Mouse (Mus musculus) brain, embryonic 14.5 days (tissue): ENCODE data around the gene Exoc2.

Experiments
- CTCF ChIP-seq: fragments of 200-500 bp; IDR thresholded peaks from 2 replicates; pipeline ENCODE4 v1.5.1; 2012; ENCODE audit warnings: inconsistent platforms, mild to moderate bottlenecking, moderate library complexity, borderline replicate concordance; ENCODE audit not compliant: insufficient read depth, insufficient read length; ENCODE audit errors: extremely low read depth
- POLR2A ChIP-seq: fragments of 200-500 bp; IDR thresholded peaks from 2 replicates; pipeline ENCODE4 v1.6.1; 2012; ENCODE audit warnings: mild to moderate bottlenecking, inconsistent platforms, borderline replicate concordance; ENCODE audit not compliant: poor library complexity, insufficient read depth, insufficient read length, severe bottlenecking; ENCODE audit errors: extremely low read depth

DNA sequence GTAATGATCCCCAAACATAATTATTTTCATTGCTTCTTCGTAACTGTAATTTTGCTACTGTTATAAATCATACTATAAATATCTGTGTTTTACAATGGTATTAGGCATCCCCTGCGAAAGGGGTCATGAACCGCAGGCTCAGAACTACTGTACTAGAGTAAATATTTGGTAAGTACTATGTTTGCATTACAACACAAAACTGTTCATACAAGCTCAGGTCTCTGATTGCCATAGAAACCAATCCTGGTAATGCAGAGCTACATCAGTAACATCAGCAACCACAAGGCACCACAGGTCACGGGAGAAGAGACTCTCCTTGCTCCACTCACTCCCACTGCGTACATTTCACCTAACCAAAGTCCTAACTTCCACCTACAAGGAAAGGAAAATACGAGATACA, 49.6 kb downstream of the Exoc2 start:
- TF ChIP-seq CTCF (no peak), POLR2A (no peak)
